Mouse (Mus musculus) liver, embryonic 14.5 days (tissue): ENCODE data around the gene Xylt1. TPM values are rescaled to one million over a fixed set of nuclear protein-coding genes. Genes with fewer than 3 reads are reported as not detected.

Experiments used
- ATAC-seq: fragments of 200-750 bp; cut with Nextera tagmentation; 2 replicates; pipeline ENCODE4 v1.8.0; 2017; ENCODE audit warnings: moderate number of reproducible peaks, mild to moderate bottlenecking, moderate library complexity; ENCODE audit not compliant: insufficient read depth
- DNase-seq, 3 experiments: peaks; one replicate each; pipeline ENCODE4 v3.0.0-alpha.2; 2012 to 2013; ENCODE audit warnings: low read depth in 3 of 3, low spot score in 3 of 3
- H3K27ac ChIP-seq: fragments of 300-500 bp; sonication (generic); 2 replicates; pipeline ENCODE4 v1.5.1; 2014; ENCODE audit warnings: moderate library complexity, mild to moderate bottlenecking, control low read depth, inconsistent platforms
- H3K27me3 ChIP-seq: fragments of 300-500 bp; sonication (generic); 2 replicates; pipeline ENCODE4 v1.6.1; 2014; ENCODE audit warnings: mild to moderate bottlenecking, low read length, moderate library complexity; ENCODE audit not compliant: control insufficient read depth, insufficient read depth
- H3K36me3 ChIP-seq: fragments of 300-500 bp; sonication (generic); replicated peaks from 2 replicates; pipeline ENCODE4 v1.6.1; 2014; ENCODE audit warnings: low read depth; ENCODE audit not compliant: control insufficient read depth, insufficient read depth
- H3K4me1 ChIP-seq, 2 experiments: fragments of 200-500 bp in 1 of 2; fragments of 300-500 bp in 1 of 2; sonication (generic) in 1 of 2; replicated peaks; 2 replicates each; pipeline ENCODE4 v1.6.1; 2012 to 2014; ENCODE audit warnings: antibody characterized with exemption in 1 of 2, inconsistent platforms in 1 of 2, low read length in 1 of 2; ENCODE audit not compliant: control insufficient read depth in 2 of 2, insufficient read depth in 2 of 2
- H3K4me2 ChIP-seq: fragments of 300-500 bp; sonication (generic); 2 replicates; pipeline ENCODE4 v1.6.1; 2014; ENCODE audit warnings: low read depth, mild to moderate bottlenecking, control low read depth, moderate library complexity
- H3K4me3 ChIP-seq, 2 experiments: fragments of 200-500 bp in 1 of 2; fragments of 300-500 bp in 1 of 2; sonication (generic) in 1 of 2; 2 replicates each; pipeline ENCODE4 v1.5.1; 2012 to 2014; ENCODE audit warnings: low read depth in 2 of 2, low read length in 2 of 2, mild to moderate bottlenecking in 2 of 2, control low read depth in 1 of 2, inconsistent platforms in 1 of 2, moderate library complexity in 1 of 2; ENCODE audit not compliant: insufficient read depth in 1 of 2
- H3K9ac ChIP-seq: fragments of 300-500 bp; sonication (generic); replicated peaks from 2 replicates; pipeline ENCODE4 v1.6.1; 2014; ENCODE audit warnings: mild to moderate bottlenecking, control low read depth, moderate library complexity
- H3K9me3 ChIP-seq: fragments of 300-500 bp; sonication (generic); 2 replicates; pipeline ENCODE4 v1.6.1; 2016; ENCODE audit warnings: low read length, mixed read lengths; ENCODE audit not compliant: control insufficient read depth
- CTCF ChIP-seq: IDR thresholded peaks from 2 replicates; pipeline ENCODE4 v1.5.1; 2016; ENCODE audit warnings: antibody characterized with exemption, low read depth, control low read depth
- EP300 ChIP-seq: IDR thresholded peaks from 2 replicates; pipeline ENCODE4 v1.6.1; 2016; ENCODE audit warnings: antibody characterized with exemption, low read depth
- WGBS: fragments of 180-500 bp; shearing (Covaris S2); extraction: QIAGEN DNeasy Blood & Tissue Kit; methylation state at CpG from one replicate; pipeline ENCODE4 v1.1.7; 2014; ENCODE audit not compliant: insufficient replicate concordance; 5-methylcytosine and 5-hydroxymethylcytosine counted together
- polyA plus RNA-seq, 2 experiments: library from polyadenylated mRNA; depleted of rRNA in 1 of 2; stranded (reverse) in 1 of 2; unstranded in 1 of 2; fragments of >200 nt; fragmentation: Nextera tagmentation in 1 of 2; extraction: Ambion mirVana in 1 of 2; gene quantifications; 2 replicates each; pipeline versions ENCODE4 v1.2.1 to v1.2.3; 2012 to 2014

The Xylt1 gene
- polyA plus RNA-seq, 2 experiments: 0.27 to 0.40 TPM

- ATAC-seq: no peak
- TF ChIP-seq EP300 (no peak), CTCF (no peak)
Measured at GRCm38 (mm10) chr7:117491495-117491894, 110.7 kb downstream of the Xylt1 start.

GRCm38 (mm10) chr7:117494210-117494609 lies 113.4 kb downstream of the Xylt1 start:
- TF ChIP-seq CTCF (no peak), EP300 (no peak)
- Histone ChIP-seq H3K4me3 (no peak overlapping the region), H3K4me2 (no peak overlapping the region), H3K9me3 (no peaks in the 10 kb centered on the region), H3K4me1 (no peaks in the 10 kb centered on the region; a peak in 1 of 4 replicates), H3K27ac (no peak overlapping the region), H3K27me3 (no peaks in the 10 kb centered on the region), H3K36me3 (no peaks in the 10 kb centered on the region), H3K9ac (no peak overlapping the region)
- DNase-seq (no peak), ATAC-seq (no peak)
- 75% methylated on average over 6 of the region's 6 CpGs for WGBS

More at GRCm38 (mm10) chr7:117491495-117491894, 110.7 kb downstream of the Xylt1 start:
- Histone ChIP-seq H3K4me1 (no peaks in the 10 kb centered on the region), H3K4me3 (no peak overlapping the region), H3K9ac (no peak overlapping the region), H3K36me3 (no peaks in the 10 kb centered on the region), H3K27ac (no peak overlapping the region), H3K9me3 (no peaks in the 10 kb centered on the region), H3K4me2 (no peak overlapping the region), H3K27me3 (no peaks in the 10 kb centered on the region)
- WGBS: 65% methylated on average over 5 of the region's 5 CpGs
- DNase-seq: no peak

GRCm38 (mm10) chr7:117494618-117495310 lies 114.0 kb downstream of the Xylt1 start:
- Histone ChIP-seq H3K4me3 (no peak overlapping the region), H3K36me3 (no peaks in the 10 kb centered on the region), H3K9me3 (no peaks in the 10 kb centered on the region), H3K4me1 (no peaks in the 10 kb centered on the region; a peak in 1 of 4 replicates), H3K9ac (no peak overlapping the region), H3K27me3 (no peaks in the 10 kb centered on the region), H3K27ac (no peak overlapping the region), H3K4me2 (no peak overlapping the region)
- 72% methylated on average over 8 of the region's 8 CpGs for WGBS
- ATAC-seq: no peak
- no peak for DNase-seq
- TF ChIP-seq CTCF (no peak), EP300 (no peak)

- DNase-seq: no peak
- Histone ChIP-seq H3K27me3 (no peaks in the 10 kb centered on the region), H3K9me3 (no peaks in the 10 kb centered on the region), H3K9ac (no peak overlapping the region), H3K4me1 (no peaks in the 10 kb centered on the region; a peak in 1 of 4 replicates), H3K36me3 (no peaks in the 10 kb centered on the region), H3K27ac (no peak overlapping the region), H3K4me3 (no peak overlapping the region), H3K4me2 (no peak overlapping the region)
- TF ChIP-seq EP300 (no peak), CTCF (no peak)
- WGBS: 71% methylated on average over 8 of the region's 8 CpGs
- ATAC-seq: no peak
Measured at GRCm38 (mm10) chr7:117495751-117496150, 115.0 kb downstream of the Xylt1 start.

- H3K4me2 ChIP-seq: no peak overlapping the region
- H3K9me3 ChIP-seq: no peaks in the 10 kb centered on the region
- WGBS: 40% methylated on average over 2 of the region's 2 CpGs
- no peak overlapping the region for H3K4me3 ChIP-seq
- H3K27me3 ChIP-seq: no peaks in the 10 kb centered on the region
- ATAC-seq (no peak), DNase-seq (no peak)
- no peaks in the 10 kb centered on the region; a peak in 1 of 4 replicates for H3K4me1 ChIP-seq
- H3K9ac ChIP-seq: no peak overlapping the region
- TF ChIP-seq EP300 (no peak), CTCF (no peak)
- H3K36me3 ChIP-seq: no peaks in the 10 kb centered on the region
- no peak overlapping the region for H3K27ac ChIP-seq
Measured at GRCm38 (mm10) chr7:117498173-117498572, 117.4 kb downstream of the Xylt1 start.
